Mouse (Mus musculus) kidney, postnatal 10 days (tissue): Measurements from ENCODE around the gene AU022252.
A peak's percentile ranks its signal among the peaks of the same experiment; 100 is the strongest.

Experiments used
- DNase-seq: peaks from one replicate; pipeline ENCODE4 v3.0.0; 2021; ENCODE audit warnings: mixed read lengths

AU022252 gene

DNA sequence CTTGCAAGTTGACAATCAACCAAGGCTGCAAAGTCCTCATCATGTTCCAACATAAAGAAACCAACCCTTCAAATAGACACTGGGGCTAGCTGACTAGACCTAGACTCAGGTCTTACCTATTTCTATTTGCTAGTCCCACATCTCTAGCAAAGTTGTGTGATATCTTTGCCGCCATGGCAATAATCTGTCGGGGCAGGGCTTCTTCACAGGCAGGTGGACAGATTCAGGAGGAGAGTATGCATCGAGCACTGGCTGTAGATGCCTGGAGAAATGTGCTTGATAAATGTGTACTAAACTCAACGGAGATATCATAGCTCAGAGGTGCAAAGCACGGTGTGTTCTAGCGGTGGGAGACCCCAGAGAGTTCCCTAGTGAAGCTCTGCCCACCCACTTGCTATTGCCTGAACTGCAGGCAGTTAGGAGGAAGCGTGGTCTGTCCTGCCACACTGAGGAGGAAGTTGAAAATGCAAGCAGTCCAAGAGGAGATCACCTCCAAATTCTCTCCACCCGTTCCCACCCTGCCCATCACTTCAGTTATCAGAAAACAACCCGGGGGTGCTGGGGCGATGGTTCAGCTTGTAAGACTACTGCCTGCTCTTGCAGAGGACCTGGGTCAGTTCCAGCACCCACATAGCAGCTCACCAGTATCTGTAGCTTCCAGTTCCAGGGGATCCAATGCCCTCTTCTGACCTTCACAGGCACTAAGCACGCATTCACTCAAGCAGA lies 44.3 kb downstream of the AU022252 start:
- no peak for DNase-seq

DNA sequence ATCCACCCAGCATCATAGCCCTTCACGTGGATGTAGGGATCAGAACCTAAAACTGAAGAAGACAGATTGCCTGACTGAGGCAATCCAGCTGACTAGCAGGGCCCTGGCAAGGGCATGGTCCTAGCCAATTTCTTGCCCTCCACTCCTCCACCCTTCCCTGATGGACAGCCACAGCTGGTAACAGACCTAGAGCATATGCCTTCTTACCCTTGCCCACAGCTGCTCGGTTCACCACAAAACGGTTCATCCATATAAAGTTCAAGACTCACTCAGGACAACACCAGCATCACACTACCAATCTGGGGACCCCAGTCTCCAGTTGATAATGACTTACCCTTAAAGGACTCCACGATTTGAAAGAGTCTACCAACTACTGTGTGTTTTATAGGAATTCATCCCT lies 46.7 kb downstream of the AU022252 start:
- DNase-seq: no peak

DNA sequence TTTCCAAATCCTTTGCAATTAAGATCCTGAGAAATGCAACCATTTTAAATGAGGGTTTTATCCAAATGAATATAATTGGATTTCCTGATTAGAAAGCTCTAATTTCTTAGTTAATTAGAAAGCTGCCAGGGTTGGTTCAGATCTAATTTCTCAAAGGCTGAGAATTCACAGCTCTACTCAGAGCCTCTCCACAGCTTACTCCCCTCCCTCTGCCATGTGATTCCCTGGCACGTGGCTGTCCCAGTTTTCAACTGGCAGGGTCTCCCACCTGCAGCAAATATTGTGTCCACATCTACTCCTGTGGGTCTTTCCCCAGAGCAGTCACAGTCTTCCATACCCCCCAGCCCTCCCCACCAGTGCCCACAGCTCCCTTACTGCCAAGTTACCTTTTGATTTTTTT lies 49.0 kb downstream of the AU022252 start:
- no peak for DNase-seq

DNA sequence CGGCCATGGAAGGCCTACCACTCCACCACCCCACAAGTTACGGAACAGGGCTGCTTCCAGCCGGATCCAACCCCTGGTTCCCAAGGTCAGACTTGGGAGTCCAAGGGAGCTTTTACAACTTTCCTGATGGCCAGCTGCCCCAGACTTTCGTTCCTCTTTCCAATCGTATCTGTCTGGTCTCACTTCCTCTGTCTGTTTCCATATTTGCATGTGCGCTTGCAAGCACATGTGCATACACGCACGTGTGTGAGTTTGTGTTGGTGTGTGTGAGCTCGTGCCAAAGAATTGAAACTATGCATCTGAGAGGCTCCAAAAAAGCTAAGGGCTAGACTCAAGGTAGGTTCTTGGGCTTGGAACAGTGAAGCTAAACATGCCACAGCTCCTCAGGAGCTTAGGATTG lies 51.1 kb downstream of the AU022252 start:
- no peak for DNase-seq

DNA sequence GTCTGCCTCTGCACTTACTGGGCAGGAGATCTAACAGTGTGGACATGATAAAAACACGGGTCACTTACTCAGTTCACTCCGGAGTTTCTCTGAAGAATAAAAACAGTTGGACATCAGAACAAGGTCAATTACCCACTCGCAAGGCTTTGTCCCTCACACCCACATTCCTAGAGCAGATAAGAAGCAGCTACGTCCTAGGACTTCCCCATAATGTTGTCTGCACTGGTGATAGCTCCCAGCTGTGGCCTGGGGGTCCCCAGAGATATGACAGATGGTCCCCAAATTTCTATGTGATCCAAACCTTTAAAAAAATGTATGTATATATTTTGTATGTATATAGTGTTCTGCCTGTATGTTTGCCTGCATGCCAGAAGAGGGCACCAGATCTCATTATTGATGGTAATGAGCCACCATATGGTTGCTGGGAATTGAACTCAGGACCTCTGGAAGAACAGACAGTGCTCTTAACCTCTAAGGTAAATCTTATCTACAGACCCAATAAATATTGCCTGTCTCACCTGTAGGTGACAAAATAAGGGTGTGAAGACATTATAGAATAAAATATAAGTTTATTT lies 52.3 kb downstream of the AU022252 start:
- DNase-seq: no peak

DNA sequence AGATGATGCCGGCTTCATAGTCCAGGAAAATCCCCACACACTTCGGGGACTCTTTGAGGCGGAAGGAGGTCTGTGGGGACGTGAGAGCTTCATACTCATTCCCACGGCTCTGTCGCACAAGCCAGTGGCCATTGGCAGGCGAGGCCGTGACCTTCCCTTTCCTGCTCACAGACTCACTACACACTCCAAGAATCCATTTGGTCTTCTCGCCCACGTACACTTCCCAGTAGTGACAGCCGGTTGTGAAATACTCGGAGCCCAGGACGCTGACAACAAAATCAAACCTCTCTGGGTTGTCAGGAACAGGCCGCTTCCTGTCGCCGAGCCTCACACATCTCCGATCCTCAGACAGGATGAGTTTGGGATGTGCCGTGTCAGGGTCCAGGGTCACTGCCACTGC lies 54.2 kb downstream of the AU022252 start:
- peak; percentile 54 for DNase-seq

DNA sequence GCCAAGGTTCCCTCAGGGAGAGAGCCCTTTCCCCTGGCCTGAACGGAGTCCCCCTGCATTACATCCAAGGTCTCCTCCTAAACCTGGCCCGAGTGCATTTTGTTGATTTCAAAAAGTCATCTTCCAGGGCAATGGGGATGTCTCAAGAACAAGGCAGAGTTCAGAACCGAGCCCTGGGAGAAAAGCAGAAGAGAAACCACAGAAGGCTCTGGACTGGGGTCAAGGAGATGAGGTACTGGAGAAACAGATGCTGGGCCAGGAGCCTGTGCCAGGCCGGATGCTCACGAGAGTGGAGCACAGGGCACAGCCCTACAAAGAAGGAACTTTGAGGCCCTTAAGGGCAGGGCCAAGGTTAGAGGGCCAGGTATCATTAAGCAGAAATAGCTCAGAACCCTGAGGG lies 54.8 kb downstream of the AU022252 start:
- no peak for DNase-seq

DNA sequence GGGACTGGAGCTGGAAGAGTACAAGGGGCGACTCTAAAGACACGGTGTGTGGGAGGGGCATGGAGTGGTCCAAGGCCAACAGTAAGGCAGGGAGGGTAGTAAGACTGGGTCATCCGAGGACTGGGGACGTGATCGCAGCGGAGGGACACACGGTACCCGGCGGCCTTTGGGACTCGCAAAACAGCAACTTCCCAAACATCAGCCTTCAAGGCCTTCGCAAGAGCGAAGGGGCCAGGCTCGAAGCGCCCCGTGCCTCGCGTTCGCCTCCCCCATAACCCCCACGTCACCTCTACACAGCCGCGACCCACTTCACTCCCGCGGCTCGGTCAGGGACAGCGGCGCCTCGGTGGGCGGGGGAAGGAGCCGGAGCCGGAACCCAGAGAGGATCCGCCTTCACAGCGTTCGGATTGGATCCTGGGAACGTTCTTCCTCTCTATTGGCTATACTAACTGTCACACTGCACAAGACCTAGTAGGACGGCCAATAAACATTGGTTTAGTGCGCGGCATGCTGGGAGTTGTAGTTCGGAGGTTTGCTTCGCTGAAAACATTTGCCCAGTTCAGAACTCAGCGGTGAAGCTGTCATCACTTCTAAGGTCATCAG lies 58.6 kb downstream of the AU022252 start, which contains the start of gene Zfp691:
TSS of gene Zfp691 (minus strand) at position 345 of the 603 bp plus-strand sequence.
- DNase-seq: peak; percentile 96

DNA sequence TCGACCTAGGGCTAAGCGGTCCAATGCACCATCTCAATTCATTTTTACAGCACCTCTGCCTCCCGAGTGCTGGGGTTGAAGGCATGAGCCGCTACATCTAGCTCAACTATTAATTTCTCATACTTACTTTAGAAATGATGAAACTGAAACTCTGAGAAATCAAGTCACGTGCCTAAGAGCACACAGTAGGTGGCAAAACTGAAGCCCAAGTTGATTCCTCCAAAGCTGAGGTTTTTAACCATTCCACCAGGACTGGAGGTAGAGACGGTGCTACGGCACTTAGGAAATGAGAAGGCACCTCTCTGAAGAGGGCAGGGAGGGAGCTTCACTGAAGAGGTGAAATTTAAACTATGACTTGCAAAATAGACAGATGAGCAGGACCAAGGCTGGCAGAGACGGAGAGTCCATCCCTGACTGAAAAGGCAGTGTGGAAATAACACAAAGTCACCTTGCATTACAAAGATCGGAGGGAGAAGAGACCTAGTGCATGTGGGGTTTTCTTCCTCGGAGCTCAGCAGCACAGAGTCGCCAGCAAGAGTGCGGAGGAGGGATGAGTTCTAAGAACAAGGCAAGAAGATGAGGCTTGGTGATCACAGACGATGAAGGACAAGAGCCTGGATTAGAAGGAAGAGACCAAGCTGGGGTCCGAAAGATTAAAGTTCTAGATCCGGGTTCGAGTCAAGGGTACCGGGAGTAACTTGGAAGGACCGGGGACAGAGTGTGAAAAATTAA lies 59.4 kb downstream of the AU022252 start:
- DNase-seq: no peak

DNA sequence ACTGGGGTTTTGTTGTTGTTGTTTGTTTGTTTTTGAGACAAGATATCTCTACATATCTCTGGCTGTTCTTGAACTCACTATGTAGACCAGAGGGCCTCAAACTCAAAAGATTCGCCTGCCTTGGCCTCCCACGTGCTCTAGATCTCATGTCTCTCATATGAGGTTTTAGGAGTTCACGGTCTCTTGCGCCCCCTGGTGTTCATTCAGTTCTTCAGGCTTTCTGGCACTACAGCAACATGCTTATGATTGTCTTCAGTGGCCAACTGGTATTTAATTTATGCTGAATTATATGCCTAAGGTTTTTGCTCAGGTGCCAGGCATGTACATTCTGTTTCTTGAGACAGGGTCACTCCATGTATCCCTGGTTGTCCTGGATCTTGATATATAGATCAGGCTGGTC lies 64.8 kb downstream of the AU022252 start:
- peak; percentile 91 for DNase-seq

DNA sequence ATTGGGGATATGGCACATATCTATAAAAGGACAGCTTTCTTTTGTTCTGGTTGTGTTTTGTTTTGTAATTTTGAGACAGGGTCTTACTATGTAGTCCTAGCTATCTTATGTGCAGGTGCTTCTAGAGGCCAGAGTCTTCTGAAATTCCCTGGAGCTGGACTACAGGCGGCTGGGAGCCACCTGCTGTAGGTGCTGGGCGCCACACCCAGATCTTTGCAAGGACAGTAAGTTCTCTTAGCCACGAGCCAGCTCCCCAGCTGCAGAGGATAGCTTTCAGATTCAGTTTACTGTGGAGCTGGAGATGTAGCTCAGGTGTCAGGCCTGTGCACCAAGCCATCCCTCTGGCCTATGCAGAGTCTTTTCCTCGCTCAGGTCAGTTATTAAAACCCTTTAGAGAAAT lies 65.4 kb downstream of the AU022252 start:
- DNase-seq: no peak

DNA sequence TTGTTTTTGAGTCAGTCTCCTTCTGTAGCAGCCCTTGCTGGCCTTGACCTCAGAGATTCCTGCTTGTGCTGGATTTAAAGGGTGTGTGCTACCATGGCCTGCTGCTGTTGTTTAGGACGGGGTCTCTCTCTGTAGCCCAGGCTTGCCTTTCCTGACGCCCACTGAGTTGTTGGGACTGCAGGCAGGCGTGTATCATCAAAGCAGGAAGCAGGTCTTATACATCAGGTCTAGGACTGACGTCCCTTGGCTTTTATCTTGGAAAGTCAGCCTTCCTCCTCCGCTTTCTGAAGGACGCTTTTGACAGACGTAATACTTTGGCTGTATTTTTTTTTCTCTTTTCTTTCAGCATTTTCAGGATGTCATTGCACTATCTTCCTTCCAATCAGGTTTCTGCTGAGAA lies 66.6 kb downstream of the AU022252 start:
- no peak for DNase-seq

DNA sequence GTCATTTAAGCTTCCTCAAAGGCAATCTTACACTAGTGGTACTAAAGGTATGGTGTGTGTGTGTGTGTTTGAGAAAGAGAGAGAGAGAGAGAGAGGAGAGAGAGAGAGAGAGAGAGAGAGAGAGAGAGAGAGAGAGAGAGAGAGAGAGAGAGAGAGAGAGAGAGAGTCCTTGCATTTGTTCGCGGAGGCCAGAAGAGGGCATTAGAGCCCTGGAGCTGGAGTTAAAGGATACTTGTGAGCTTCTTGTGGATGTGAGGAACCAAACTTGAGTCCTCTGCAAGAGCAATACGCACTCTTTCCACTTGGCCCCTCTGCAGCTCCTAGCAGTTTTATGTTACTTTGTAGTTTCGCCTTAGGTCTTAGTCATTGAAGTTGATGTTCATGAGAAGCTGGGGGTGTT lies 69.5 kb downstream of the AU022252 start:
- DNase-seq: no peak

DNA sequence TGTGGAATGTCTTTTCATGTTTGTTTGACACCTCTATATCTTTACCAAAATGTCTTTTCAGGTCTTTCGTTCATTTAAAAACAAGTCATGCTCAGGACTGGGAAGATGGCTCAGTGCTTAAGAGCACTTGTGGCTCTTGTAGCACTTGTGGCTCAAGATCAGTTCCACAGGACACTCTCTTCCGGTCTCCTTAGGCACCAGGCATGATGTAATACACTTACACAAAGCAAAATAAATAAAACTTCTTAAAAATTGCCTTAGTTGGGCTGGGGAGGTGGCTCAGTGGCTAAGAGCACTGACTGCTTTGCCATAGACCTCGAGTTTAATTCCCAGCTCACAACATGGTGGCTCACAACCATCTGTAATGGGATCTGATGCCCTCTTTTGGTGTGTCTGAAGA lies 71.2 kb downstream of the AU022252 start:
- no peak for DNase-seq

DNA sequence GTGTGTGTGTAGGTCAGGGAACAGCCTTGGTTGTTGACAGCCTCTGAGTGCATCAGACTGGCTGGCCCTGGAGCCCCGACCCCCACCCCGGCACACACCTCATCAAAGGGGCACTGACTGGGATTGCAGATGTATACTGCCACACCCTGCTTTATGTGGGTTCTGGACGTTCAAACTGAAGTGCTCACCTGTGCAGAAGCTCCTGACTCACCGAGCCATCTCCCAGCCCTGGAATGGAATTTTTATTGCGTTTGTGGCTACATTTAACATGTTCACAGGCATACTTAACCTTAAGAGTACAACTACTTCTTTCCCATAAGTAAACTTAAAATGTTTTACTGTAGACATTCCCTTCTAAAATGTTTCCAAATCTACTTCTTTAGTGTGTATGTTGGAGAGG lies 74.6 kb downstream of the AU022252 start:
- no peak for DNase-seq

DNA sequence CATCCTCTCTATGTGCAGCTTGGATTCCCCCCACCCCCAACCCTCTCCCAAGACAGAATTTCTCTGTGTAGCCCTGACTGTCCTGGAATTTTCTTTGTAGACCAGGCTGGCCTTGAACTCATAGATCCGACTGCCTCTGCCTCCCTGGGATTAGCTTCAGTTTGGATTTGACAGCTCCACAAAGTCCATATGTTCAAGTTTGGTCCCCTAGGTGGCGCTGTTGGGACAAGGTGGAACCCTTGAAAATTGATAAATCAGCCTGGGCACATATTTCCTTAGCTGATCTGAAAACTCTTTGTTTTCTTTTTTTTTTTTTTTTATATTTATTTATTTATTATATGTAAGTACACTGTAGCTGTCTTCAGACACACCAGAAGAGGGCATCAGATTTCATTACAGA lies 75.3 kb downstream of the AU022252 start:
- DNase-seq: peak; percentile 86
